Mouse (Mus musculus) hindbrain, embryonic 14.5 days (tissue): ENCODE measurements at regions not wholly inside any gene's neighbourhood (a gene's known extent, or its start where the extent isn't known, plus 50 kb on each side); places are given as distances from the start of the nearest gene placed in this dataset.

ENCODE experiments used
- ATAC-seq: fragments of 200-750 bp; cut with Nextera tagmentation; 2 replicates; pipeline ENCODE4 v1.8.0; 2017; ENCODE audit warnings: moderate number of reproducible peaks, mild to moderate bottlenecking, moderate TSS enrichment, moderate library complexity; ENCODE audit not compliant: low FRiP score
- DNase-seq: peaks from one replicate; pipeline ENCODE4 v3.0.0-alpha.2; 2015; ENCODE audit warnings: low spot score
- H3K27ac ChIP-seq: fragments of 300-500 bp; sonication (generic); 2 replicates; pipeline ENCODE4 v1.5.1; 2014; ENCODE audit warnings: mild to moderate bottlenecking, moderate library complexity
- H3K27me3 ChIP-seq: fragments of 300-500 bp; sonication (generic); 2 replicates; pipeline ENCODE4 v1.6.1; 2014; ENCODE audit warnings: mild to moderate bottlenecking, low read length, mixed read lengths; ENCODE audit not compliant: control insufficient read depth, insufficient read depth
- H3K36me3 ChIP-seq: fragments of 300-500 bp; sonication (generic); replicated peaks from 2 replicates; pipeline ENCODE4 v1.6.1; 2014; ENCODE audit not compliant: control insufficient read depth, insufficient read depth
- H3K4me1 ChIP-seq: fragments of 300-500 bp; sonication (generic); replicated peaks from 2 replicates; pipeline ENCODE4 v1.6.1; 2014; ENCODE audit warnings: antibody characterized with exemption, low read length, mixed read lengths; ENCODE audit not compliant: control insufficient read depth, insufficient read depth
- H3K4me2 ChIP-seq: fragments of 300-500 bp; sonication (generic); replicated peaks from 2 replicates; pipeline ENCODE4 v1.6.1; 2014; ENCODE audit warnings: mild to moderate bottlenecking, moderate library complexity
- H3K4me3 ChIP-seq: fragments of 300-500 bp; sonication (generic); replicated peaks from 2 replicates; pipeline ENCODE4 v1.5.1; 2014; ENCODE audit warnings: mild to moderate bottlenecking, low read length
- H3K9ac ChIP-seq: fragments of 300-500 bp; sonication (generic); 2 replicates; pipeline ENCODE4 v1.6.1; 2014
- H3K9me3 ChIP-seq: fragments of 300-500 bp; sonication (generic); 2 replicates; pipeline ENCODE4 v1.6.1; 2016; ENCODE audit warnings: low read length; ENCODE audit not compliant: control insufficient read depth
- WGBS: fragments of 180-500 bp; shearing (Covaris S2); extraction: QIAGEN DNeasy Blood & Tissue Kit; methylation state at CpG from one replicate; pipeline ENCODE4 v1.1.7; 2014; 5-methylcytosine and 5-hydroxymethylcytosine counted together

- H3K9me3 ChIP-seq = no peaks in the 10 kb centered on the region
- H3K4me3 ChIP-seq = no peak overlapping the region
- WGBS = 24% methylated on average over 6 of the region's 6 CpGs
- DNase-seq = no peak
- H3K4me1 ChIP-seq = peaks cover 37% of the 10 kb centered on the region
- no peak overlapping the region for H3K9ac ChIP-seq
- no peak overlapping the region for H3K4me2 ChIP-seq
- peaks cover 6% of the 10 kb centered on the region; the same call in 1 of the 2 replicates for H3K27me3 ChIP-seq
- ATAC-seq = no peak
- no peaks in the 10 kb centered on the region for H3K36me3 ChIP-seq
- H3K27ac ChIP-seq = no peak overlapping the region
Measured at GRCm38 (mm10) chr9:43922231-43922630, 121.0 kb upstream of the Thy1 start.

GRCm38 (mm10) chr9:43923088-43923487 is 120.1 kb upstream of the Thy1 start:
- H3K4me2 ChIP-seq = no peak overlapping the region
- peaks cover 37% of the 10 kb centered on the region for H3K4me1 ChIP-seq
- no peak for ATAC-seq
- no peak for DNase-seq
- no peak overlapping the region for H3K9ac ChIP-seq
- WGBS = 27% methylated on average over 4 of the region's 4 CpGs
- H3K36me3 ChIP-seq = no peaks in the 10 kb centered on the region
- H3K4me3 ChIP-seq = no peak overlapping the region
- H3K9me3 ChIP-seq = no peaks in the 10 kb centered on the region
- no peak overlapping the region for H3K27ac ChIP-seq
- peaks cover 3% of the 10 kb centered on the region; the same call in 1 of the 2 replicates for H3K27me3 ChIP-seq

- no peaks in the 10 kb centered on the region for H3K36me3 ChIP-seq
- no peak overlapping the region for H3K9ac ChIP-seq
- DNase-seq = no peak
- H3K4me1 ChIP-seq = peaks cover 34% of the 10 kb centered on the region; the same call in 1 of the 2 replicates
- no peak overlapping the region for H3K4me3 ChIP-seq
- H3K27me3 ChIP-seq = no peaks in the 10 kb centered on the region
- ATAC-seq = no peak
- WGBS = 33% methylated on average over 15 of the region's 15 CpGs
- H3K4me2 ChIP-seq = no peak overlapping the region
- H3K27ac ChIP-seq = no peak overlapping the region
- no peaks in the 10 kb centered on the region for H3K9me3 ChIP-seq
Measured at GRCm38 (mm10) chr9:43924795-43925194, 118.4 kb upstream of the Thy1 start.

- ATAC-seq (peak; percentile 72), DNase-seq (peak; percentile 71)
- Histone ChIP-seq H3K36me3 (no peaks in the 10 kb centered on the region), H3K4me1 (peaks cover 37% of the 10 kb centered on the region), H3K27me3 (no peaks in the 10 kb centered on the region), H3K4me3 (no peak overlapping the region), H3K9me3 (no peaks in the 10 kb centered on the region), H3K27ac (peak overlapping the region; percentile 53), H3K4me2 (peak overlapping the region; percentile 13; the same call in 1 of the 2 replicates), H3K9ac (no peak overlapping the region)
- 14% methylated on average over 7 of the region's 7 CpGs for WGBS
Measured at GRCm38 (mm10) chr9:43929312-43930036, 113.7 kb upstream of the Thy1 start.

GRCm38 (mm10) chr9:43930037-43930404 is 113.2 kb upstream of the Thy1 start:
- Histone ChIP-seq H3K27ac (peak overlapping the region; percentile 53), H3K27me3 (no peaks in the 10 kb centered on the region; the same call in 1 of the 2 replicates), H3K9me3 (no peaks in the 10 kb centered on the region), H3K4me3 (no peak overlapping the region), H3K4me2 (no peak overlapping the region), H3K36me3 (no peaks in the 10 kb centered on the region), H3K4me1 (peaks cover 40% of the 10 kb centered on the region), H3K9ac (no peak overlapping the region)
- ATAC-seq (no peak), DNase-seq (no peak)

GRCm38 (mm10) chr9:43930476-43930875 is 112.7 kb upstream of the Thy1 start:
- Histone ChIP-seq H3K9ac (no peak overlapping the region), H3K27ac (peak overlapping the region; percentile 53), H3K36me3 (no peaks in the 10 kb centered on the region), H3K4me3 (no peak overlapping the region), H3K4me2 (no peak overlapping the region), H3K27me3 (no peaks in the 10 kb centered on the region; the same call in 1 of the 2 replicates), H3K9me3 (no peaks in the 10 kb centered on the region), H3K4me1 (peaks cover 40% of the 10 kb centered on the region)
- DNase-seq = no peak
- no peak for ATAC-seq
- 54% methylated on average over 3 of the region's 3 CpGs for WGBS

GRCm38 (mm10) chr9:43934012-43934690 is 109.0 kb upstream of the Thy1 start:
- Histone ChIP-seq H3K27me3 (peaks cover 9% of the 10 kb centered on the region), H3K4me2 (no peak overlapping the region), H3K4me1 (peaks cover 35% of the 10 kb centered on the region), H3K4me3 (no peak overlapping the region), H3K27ac (peak overlapping the region; percentile 49), H3K36me3 (no peaks in the 10 kb centered on the region), H3K9me3 (no peaks in the 10 kb centered on the region), H3K9ac (peak overlapping the region; percentile 33; the same call in 1 of the 2 replicates)
- ATAC-seq = peak; percentile 51; the same call in 1 of the 2 replicates
- DNase-seq = peak; percentile 65
- 9% methylated on average over 18 of the region's 18 CpGs for WGBS

GRCm38 (mm10) chr9:43934691-43935064 is 108.5 kb upstream of the Thy1 start:
- no peak for ATAC-seq
- no peaks in the 10 kb centered on the region for H3K9me3 ChIP-seq
- H3K27ac ChIP-seq = peak overlapping the region; percentile 49; the same call in 1 of the 2 replicates
- DNase-seq = no peak
- H3K4me2 ChIP-seq = no peak overlapping the region
- no peaks in the 10 kb centered on the region for H3K36me3 ChIP-seq
- peaks cover 32% of the 10 kb centered on the region for H3K4me1 ChIP-seq
- no peak overlapping the region for H3K9ac ChIP-seq
- no peak overlapping the region for H3K4me3 ChIP-seq
- 25% methylated on average over 5 of the region's 5 CpGs for WGBS
- peaks cover 9% of the 10 kb centered on the region for H3K27me3 ChIP-seq

- DNase-seq = no peak
- WGBS = 52% methylated on average over 11 of the region's 11 CpGs
- H3K36me3 ChIP-seq = no peaks in the 10 kb centered on the region
- peaks cover 13% of the 10 kb centered on the region for H3K27me3 ChIP-seq
- H3K4me2 ChIP-seq = no peak overlapping the region
- H3K4me1 ChIP-seq = peaks cover 23% of the 10 kb centered on the region
- no peak overlapping the region for H3K9ac ChIP-seq
- peak; percentile 44; the same call in 1 of the 2 replicates for ATAC-seq
- peak overlapping the region; percentile 57; the same call in 1 of the 2 replicates for H3K27ac ChIP-seq
- no peaks in the 10 kb centered on the region for H3K9me3 ChIP-seq
- no peak overlapping the region for H3K4me3 ChIP-seq
Measured at GRCm38 (mm10) chr9:43939336-43939735, 103.8 kb upstream of the Thy1 start.
